Mouse (Mus musculus): ENCODE measurements around the gene Focad. TPM values are rescaled to one million over a fixed set of nuclear protein-coding genes. Genes with fewer than 3 reads are reported as not detected.

Focad gene
- polyA plus RNA-seq, 1 experiment from 2014 or later, result 16.9 TPM

DNA sequence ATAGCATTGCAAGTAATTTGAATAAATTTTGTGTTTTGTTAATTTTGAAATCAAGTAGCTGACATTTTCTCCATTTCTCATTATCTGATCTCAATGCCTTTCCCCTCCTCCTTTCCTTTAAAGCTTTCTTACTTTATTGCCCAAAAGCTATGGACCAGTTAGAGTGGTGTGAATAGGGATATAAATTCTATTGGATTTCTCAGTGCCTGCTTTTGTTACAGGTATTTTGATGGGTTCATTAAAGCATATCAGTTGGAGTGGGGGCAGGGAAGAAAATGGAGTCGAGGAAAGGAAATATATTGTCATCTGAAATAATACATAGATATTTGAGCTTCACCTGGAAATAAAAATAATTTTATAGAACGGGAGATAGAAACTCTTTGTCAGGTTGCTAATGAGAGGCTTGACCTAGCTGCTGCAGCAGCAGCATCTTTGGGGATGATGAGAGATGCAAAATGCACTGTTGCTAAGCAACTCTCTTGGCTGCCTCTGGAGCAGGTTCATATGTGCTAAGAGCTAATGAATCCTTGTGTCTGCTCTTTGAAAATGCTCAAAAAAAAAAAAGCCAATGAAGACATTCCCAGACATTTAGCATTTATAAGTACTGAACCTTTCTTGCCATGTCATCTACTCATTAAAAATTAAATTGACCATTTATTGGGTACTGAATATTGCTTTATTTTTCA, 116.9 kb downstream of the Focad start:
- no peak for ATAC-seq (ENCODE audit: insufficient number of reproducible peaks, low FRiP score, low TSS enrichment, low read depth)
- Histone ChIP-seq H3K27ac (replicated peaks) (no peak overlapping the region), H3K4me1 (no peaks in the 10 kb centered on the region), H3K4me2 (replicated peaks) (no peak overlapping the region), H3K27me3 (no peaks in the 10 kb centered on the region), H3K4me3 (replicated peaks) (no peak overlapping the region), H3K36me3 (no peaks in the 10 kb centered on the region), H3K9me3 (replicated peaks) (no peaks in the 10 kb centered on the region), H3K9ac (no peak overlapping the region)
- 88% methylated on average over 2 of the region's 2 CpGs for WGBS

DNA sequence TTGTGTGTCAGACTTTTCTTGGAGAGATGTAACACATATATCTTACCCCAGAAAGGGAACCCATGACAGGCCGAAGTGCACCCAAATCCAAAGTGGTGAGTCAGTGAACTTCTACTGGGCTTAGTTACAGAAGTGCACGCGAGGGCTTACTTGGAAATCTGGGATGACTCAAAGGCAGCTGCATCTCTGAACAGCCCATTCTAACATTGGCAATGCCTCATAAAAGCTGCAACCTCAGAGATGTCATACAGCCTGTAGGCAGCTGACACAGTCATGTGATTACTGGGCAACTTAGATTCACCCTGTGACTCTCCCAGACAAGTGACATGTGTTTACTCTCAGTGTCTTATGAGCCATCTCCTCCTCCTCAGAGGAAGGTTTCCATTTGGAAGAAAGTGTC, 119.5 kb downstream of the Focad start:
- H3K4me2 ChIP-seq (replicated peaks), result no peak overlapping the region
- no peak overlapping the region for H3K9ac ChIP-seq
- no peaks in the 10 kb centered on the region for H3K9me3 ChIP-seq (replicated peaks)
- 96% methylated on average over 3 of the region's 3 CpGs for WGBS
- ATAC-seq (ENCODE audit: insufficient number of reproducible peaks, low FRiP score, low TSS enrichment, low read depth), result no peak
- no peaks in the 10 kb centered on the region for H3K4me1 ChIP-seq
- H3K36me3 ChIP-seq, result no peaks in the 10 kb centered on the region
- H3K27ac ChIP-seq (replicated peaks), result no peak overlapping the region
- no peaks in the 10 kb centered on the region for H3K27me3 ChIP-seq
- H3K4me3 ChIP-seq (replicated peaks), result no peak overlapping the region

- H3K27ac ChIP-seq (replicated peaks), result no peak overlapping the region
- H3K4me2 ChIP-seq (replicated peaks), result no peak overlapping the region
- no peaks in the 10 kb centered on the region for H3K4me1 ChIP-seq
- 66% methylated on average over 6 of the region's 6 CpGs for WGBS
- no peak overlapping the region for H3K9ac ChIP-seq
- no peaks in the 10 kb centered on the region for H3K9me3 ChIP-seq (replicated peaks)
- no peak overlapping the region for H3K4me3 ChIP-seq (replicated peaks)
- H3K36me3 ChIP-seq, result no peaks in the 10 kb centered on the region
- no peaks in the 10 kb centered on the region for H3K27me3 ChIP-seq
- no peak for ATAC-seq (ENCODE audit: insufficient number of reproducible peaks, low FRiP score, low TSS enrichment, low read depth)
These were observed 123.9 kb downstream of the Focad start for GRCm38 (mm10) chr4:88218286-88218685.

GRCm38 (mm10) chr4:88218797-88219196, 124.4 kb downstream of the Focad start:
- WGBS, result 60% methylated on average over 2 of the region's 2 CpGs
- no peaks in the 10 kb centered on the region for H3K9me3 ChIP-seq (replicated peaks)
- ATAC-seq (ENCODE audit: insufficient number of reproducible peaks, low FRiP score, low TSS enrichment, low read depth), result no peak

DNA sequence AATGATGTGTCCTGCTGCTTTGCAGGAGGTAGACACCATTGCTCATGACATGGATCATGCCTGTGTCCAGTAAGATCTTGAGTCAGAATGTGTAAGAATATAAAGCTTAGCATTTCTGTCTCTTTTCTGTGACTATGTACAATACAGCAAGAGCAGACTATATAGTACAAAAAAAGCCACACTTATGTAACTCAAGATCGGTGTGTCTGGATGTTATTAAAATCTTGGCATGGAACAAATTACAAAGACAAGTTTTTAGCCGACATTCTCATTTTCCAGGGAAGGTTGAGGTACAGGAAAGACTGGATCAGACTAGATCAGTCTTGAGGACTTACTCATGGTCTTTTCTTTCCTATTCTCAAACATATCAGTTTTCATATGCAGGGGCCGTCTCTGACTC, 136.9 kb downstream of the Focad start:
- Histone ChIP-seq H3K4me1 (no peaks in the 10 kb centered on the region), H3K4me2 (replicated peaks) (no peak overlapping the region), H3K36me3 (no peaks in the 10 kb centered on the region; the same call in 1 of the 2 replicates), H3K9me3 (replicated peaks) (no peaks in the 10 kb centered on the region), H3K4me3 (replicated peaks) (no peak overlapping the region), H3K27ac (replicated peaks) (0 out of 2 replicates have a peak overlapping the region, but pooled peaks have one; percentile 48), H3K9ac (no peak overlapping the region), H3K27me3 (no peaks in the 10 kb centered on the region)
- ATAC-seq (ENCODE audit: insufficient number of reproducible peaks, low FRiP score, low TSS enrichment, low read depth), result no peak
- 22% methylated on average over 3 of the region's 3 CpGs for WGBS

More at GRCm38 (mm10) chr4:88218797-88219196, 124.4 kb downstream of the Focad start:
- H3K4me1 ChIP-seq, result no peaks in the 10 kb centered on the region
- H3K4me3 ChIP-seq (replicated peaks), result no peak overlapping the region
- H3K9ac ChIP-seq, result no peak overlapping the region
- H3K27me3 ChIP-seq, result no peaks in the 10 kb centered on the region
- H3K36me3 ChIP-seq, result no peaks in the 10 kb centered on the region
- H3K27ac ChIP-seq (replicated peaks), result no peak overlapping the region
- H3K4me2 ChIP-seq (replicated peaks), result no peak overlapping the region

DNA sequence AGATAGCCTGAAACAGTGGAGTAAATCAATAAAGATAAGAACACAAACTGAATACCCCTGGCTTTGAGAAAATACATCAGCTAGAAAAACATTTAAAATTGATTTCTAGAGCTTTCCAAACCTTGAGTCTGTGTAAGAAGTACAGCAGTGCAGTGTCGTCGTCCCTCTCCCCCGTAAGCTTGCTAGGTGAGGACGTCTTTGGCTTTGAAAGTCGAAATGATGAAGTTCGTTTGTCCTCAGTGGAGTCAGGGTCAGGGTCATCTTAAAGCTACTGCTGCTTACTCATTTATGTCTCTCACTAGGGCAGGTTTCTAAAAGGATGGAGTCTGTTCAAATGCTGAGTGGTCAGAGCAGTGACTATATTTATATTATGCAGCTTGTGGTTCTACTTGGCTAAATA, 141.5 kb downstream of the Focad start:
- Histone ChIP-seq H3K9ac (no peak overlapping the region), H3K27me3 (no peaks in the 10 kb centered on the region), H3K27ac (replicated peaks) (no peak overlapping the region), H3K4me2 (replicated peaks) (no peak overlapping the region), H3K36me3 (no peaks in the 10 kb centered on the region; the same call in 1 of the 2 replicates), H3K9me3 (replicated peaks) (no peaks in the 10 kb centered on the region), H3K4me3 (replicated peaks) (no peak overlapping the region), H3K4me1 (no peaks in the 10 kb centered on the region)
- WGBS, result 47% methylated on average over 6 of the region's 6 CpGs
- no peak for ATAC-seq (ENCODE audit: insufficient number of reproducible peaks, low FRiP score, low TSS enrichment, low read depth)

- no peak for ATAC-seq (ENCODE audit: insufficient number of reproducible peaks, low FRiP score, low TSS enrichment, low read depth)
- Histone ChIP-seq H3K36me3 (no peaks in the 10 kb centered on the region; the same call in 1 of the 2 replicates), H3K4me3 (replicated peaks) (no peak overlapping the region), H3K9ac (no peak overlapping the region), H3K4me2 (replicated peaks) (no peak overlapping the region), H3K9me3 (replicated peaks) (no peaks in the 10 kb centered on the region), H3K27me3 (no peaks in the 10 kb centered on the region), H3K27ac (replicated peaks) (no peak overlapping the region), H3K4me1 (no peaks in the 10 kb centered on the region)
- WGBS, result 59% methylated on average over 12 of the region's 12 CpGs
These were observed 142.7 kb downstream of the Focad start for GRCm38 (mm10) chr4:88236926-88237756.

DNA sequence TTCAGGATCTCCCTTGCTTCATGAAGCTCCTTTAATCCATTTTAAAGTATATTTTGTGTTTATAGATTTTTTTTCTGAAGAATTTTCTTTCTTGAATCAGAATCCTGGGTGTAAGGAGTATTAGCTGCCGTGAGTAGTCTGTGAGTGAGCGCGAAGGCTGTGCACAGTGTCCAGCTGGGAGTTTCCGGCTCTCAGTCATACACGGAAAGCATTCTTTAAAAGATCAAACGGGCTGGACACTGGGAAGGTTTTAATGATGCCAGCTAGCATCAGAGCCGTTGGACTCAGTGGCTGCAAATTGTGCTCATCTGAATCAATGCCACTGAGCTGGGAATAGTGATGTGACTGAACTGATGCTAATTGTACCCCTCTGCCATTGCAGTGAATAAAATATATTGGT, 143.9 kb downstream of the Focad start:
- Histone ChIP-seq H3K9me3 (replicated peaks) (no peaks in the 10 kb centered on the region), H3K4me1 (no peaks in the 10 kb centered on the region), H3K36me3 (no peaks in the 10 kb centered on the region; the same call in 1 of the 2 replicates), H3K4me3 (replicated peaks) (no peak overlapping the region), H3K27me3 (no peaks in the 10 kb centered on the region), H3K27ac (replicated peaks) (no peak overlapping the region), H3K9ac (no peak overlapping the region), H3K4me2 (replicated peaks) (no peak overlapping the region)
- 63% methylated on average over 7 of the region's 7 CpGs for whole genome bisulfite sequencing
- no peak for ATAC-seq (ENCODE audit: insufficient number of reproducible peaks, low FRiP score, low TSS enrichment, low read depth)

GRCm38 (mm10) chr4:88243834-88244233, 149.4 kb downstream of the Focad start:
- no peak overlapping the region for H3K4me3 ChIP-seq (replicated peaks)
- no peak for ATAC-seq (ENCODE audit: insufficient number of reproducible peaks, low FRiP score, low TSS enrichment, low read depth)
- no peaks in the 10 kb centered on the region for H3K27me3 ChIP-seq
- H3K4me1 ChIP-seq, result no peaks in the 10 kb centered on the region
- 90% methylated on average over 2 of the region's 2 CpGs for WGBS
- no peaks in the 10 kb centered on the region for H3K9me3 ChIP-seq (replicated peaks)
- H3K4me2 ChIP-seq (replicated peaks), result no peak overlapping the region
- H3K36me3 ChIP-seq, result no peaks in the 10 kb centered on the region
- H3K27ac ChIP-seq (replicated peaks), result no peak overlapping the region
- H3K9ac ChIP-seq, result no peak overlapping the region

DNA sequence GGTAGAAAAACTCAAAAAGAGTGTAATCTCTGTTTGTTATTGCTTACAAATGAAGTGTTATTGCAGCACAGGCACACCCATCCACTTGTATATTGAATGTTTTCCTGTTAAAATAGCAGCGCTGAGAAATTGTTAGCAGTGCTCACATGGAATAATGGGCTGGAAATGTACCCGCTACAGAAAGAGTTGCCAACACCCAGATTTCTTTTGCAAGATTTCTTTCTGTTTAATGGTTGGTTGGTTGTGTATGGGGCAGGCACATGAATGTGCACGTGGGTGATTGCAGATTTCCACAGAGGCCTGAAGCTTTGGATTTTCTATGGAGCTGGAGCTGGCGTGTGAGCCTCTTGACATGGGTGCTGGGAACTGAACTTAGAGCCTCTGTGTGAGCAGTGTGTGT, 151.1 kb downstream of the Focad start:
- H3K4me1 ChIP-seq, result no peaks in the 10 kb centered on the region
- 83% methylated on average over 4 of the region's 4 CpGs for WGBS
- ATAC-seq (ENCODE audit: insufficient number of reproducible peaks, low FRiP score, low TSS enrichment, low read depth), result no peak
- H3K9ac ChIP-seq, result no peak overlapping the region
- H3K4me3 ChIP-seq (replicated peaks), result no peak overlapping the region
- H3K9me3 ChIP-seq (replicated peaks), result no peaks in the 10 kb centered on the region
- H3K4me2 ChIP-seq (replicated peaks), result no peak overlapping the region
- H3K36me3 ChIP-seq, result no peaks in the 10 kb centered on the region
- H3K27ac ChIP-seq (replicated peaks), result no peak overlapping the region
- H3K27me3 ChIP-seq, result no peaks in the 10 kb centered on the region

- WGBS, result 86% methylated on average over 5 of the region's 5 CpGs
- Histone ChIP-seq H3K4me1 (no peaks in the 10 kb centered on the region), H3K27ac (replicated peaks) (no peak overlapping the region), H3K9me3 (replicated peaks) (no peaks in the 10 kb centered on the region), H3K4me3 (replicated peaks) (no peak overlapping the region), H3K27me3 (no peaks in the 10 kb centered on the region), H3K9ac (no peak overlapping the region), H3K36me3 (no peaks in the 10 kb centered on the region; the same call in 1 of the 2 replicates), H3K4me2 (replicated peaks) (no peak overlapping the region)
- no peak for ATAC-seq (ENCODE audit: insufficient number of reproducible peaks, low FRiP score, low TSS enrichment, low read depth)
These were observed 166.9 kb downstream of the Focad start for GRCm38 (mm10) chr4:88261349-88261748.

Measured in embryonic facial prominence, embryonic 15.5 days (tissue).